Mouse (Mus musculus): ENCODE results near the gene Gm3629. TPM values are rescaled to one million over a fixed set of nuclear protein-coding genes. Genes with fewer than 3 reads are reported as not detected.

The Gm3629 gene
- not detected in 2 replicates for polyA plus RNA-seq (2012; ENCODE audit: low replicate concordance)

GRCm38 (mm10) chr14:6590513-6590912 lies at the start of gene Gm3629:
Gene Gm3629 (minus strand): TSS chr14:6590613.

GRCm38 (mm10) chr14:6622318-6622717 lies 31.9 kb upstream of the Gm3629 start, which contains the start of gene Gm3460:
Gene Gm3460 (minus strand): TSS chr14:6622418.

GRCm38 (mm10) chr14:6537190-6537589 lies 53.2 kb downstream of the Gm3629 start, which contains the start of gene Gm8356:
Gene Gm8356 (minus strand): TSS chr14:6537290.

Other genes starting within 250 kb of the Gm3629 start
- gene Gm3618, start 246.9 kb downstream of the Gm3629 start, polyA plus RNA-seq (2012; ENCODE audit: low replicate concordance), result not detected in 2 replicates
- gene Gm16440, start 200.3 kb downstream of the Gm3629 start, polyA plus RNA-seq (2012; ENCODE audit: low replicate concordance), result not detected in 2 replicates
- gene Gm3591, start 178.1 kb downstream of the Gm3629 start, polyA plus RNA-seq (2012; ENCODE audit: low replicate concordance), result not detected in 2 replicates
- gene Gm3594, start 146.0 kb downstream of the Gm3629 start, polyA plus RNA-seq (2012; ENCODE audit: low replicate concordance), result not detected in 2 replicates
- gene Gm8356, start 53.3 kb downstream of the Gm3629 start, polyA plus RNA-seq (2012; ENCODE audit: low replicate concordance), result not detected in 2 replicates
- not detected in 2 replicates for gene Gm3460, start 31.8 kb upstream of the Gm3629 start, polyA plus RNA-seq (2012; ENCODE audit: low replicate concordance)
- not detected in 2 replicates for gene Gm10251, start 93.6 kb upstream of the Gm3629 start, polyA plus RNA-seq (2012; ENCODE audit: low replicate concordance)
- gene Gm8050, start 129.6 kb upstream of the Gm3629 start, polyA plus RNA-seq (2012; ENCODE audit: low replicate concordance), result 0.07 TPM in 1 of 2 replicates, not detected in the other
- 0.26 TPM in 1 of 2 replicates, not detected in the other for gene Gm3636, start 151.7 kb upstream of the Gm3629 start, polyA plus RNA-seq (2012; ENCODE audit: low replicate concordance)
- gene Gm8362, start 183.8 kb upstream of the Gm3629 start, polyA plus RNA-seq (2012; ENCODE audit: low replicate concordance), result not detected in 2 replicates
- not detected in 2 replicates for gene Gm3642, start 249.7 kb upstream of the Gm3629 start, polyA plus RNA-seq (2012; ENCODE audit: low replicate concordance)